Mouse (Mus musculus) spleen, postnatal 10 days (tissue): ENCODE measurements around the gene Pxdn.

ENCODE experiments used
- DNase-seq, 2 experiments: peaks; one replicate each; pipeline ENCODE4 v3.0.0; 2021 to 2022; ENCODE audit warnings: low spot score in 2 of 2

Gene Pxdn

GRCm38 (mm10) chr12:29952102-29952501 lies 14.7 kb downstream of the Pxdn start:
- no peak for DNase-seq

- DNase-seq, result no peak
These were observed 16.6 kb downstream of the Pxdn start for GRCm38 (mm10) chr12:29953999-29954398.

GRCm38 (mm10) chr12:29954464-29954863 lies 17.1 kb downstream of the Pxdn start:
- DNase-seq, result no peak

- no peak for DNase-seq
These were observed 19.6 kb downstream of the Pxdn start for GRCm38 (mm10) chr12:29956969-29957368.

GRCm38 (mm10) chr12:29958637-29959036 lies 21.2 kb downstream of the Pxdn start:
- DNase-seq, result no peak

- DNase-seq, result no peak
These were observed 23.6 kb downstream of the Pxdn start for GRCm38 (mm10) chr12:29961041-29961440.

- DNase-seq, result no peak
These were observed 27.6 kb downstream of the Pxdn start for GRCm38 (mm10) chr12:29965016-29965415.

GRCm38 (mm10) chr12:29971795-29972464 lies 34.5 kb downstream of the Pxdn start:
- no peak for DNase-seq

- no peak for DNase-seq
These were observed 35.1 kb downstream of the Pxdn start for GRCm38 (mm10) chr12:29972533-29972932.

GRCm38 (mm10) chr12:29980076-29980475 lies 42.7 kb downstream of the Pxdn start:
- no peak for DNase-seq

- DNase-seq, result no peak
These were observed 44.4 kb downstream of the Pxdn start for GRCm38 (mm10) chr12:29981722-29982293.

- no peak for DNase-seq
These were observed 45.8 kb downstream of the Pxdn start for GRCm38 (mm10) chr12:29983190-29983589.

- no peak for DNase-seq
These were observed 47.7 kb downstream of the Pxdn start for GRCm38 (mm10) chr12:29985126-29985525.

GRCm38 (mm10) chr12:29986241-29986640 lies 48.8 kb downstream of the Pxdn start:
- no peak for DNase-seq

- DNase-seq, result no peak
These were observed 61.5 kb downstream of the Pxdn start for GRCm38 (mm10) chr12:29998895-29999294.

GRCm38 (mm10) chr12:30001951-30002350 lies 64.5 kb downstream of the Pxdn start:
- DNase-seq, result no peak

GRCm38 (mm10) chr12:30003680-30004364 lies 66.4 kb downstream of the Pxdn start:
- no peak for DNase-seq

GRCm38 (mm10) chr12:30004365-30004723 lies 66.9 kb downstream of the Pxdn start:
- DNase-seq, result no peak

GRCm38 (mm10) chr12:30006586-30006985 lies 69.2 kb downstream of the Pxdn start:
- no peak for DNase-seq

- DNase-seq, result no peak
These were observed 71.3 kb downstream of the Pxdn start for GRCm38 (mm10) chr12:30008741-30009140.

GRCm38 (mm10) chr12:30015501-30015900 lies 78.1 kb downstream of the Pxdn start:
- no peak for DNase-seq

GRCm38 (mm10) chr12:30017131-30017530 lies 79.7 kb downstream of the Pxdn start:
- no peak for DNase-seq

GRCm38 (mm10) chr12:30020447-30020846 lies 83.0 kb downstream of the Pxdn start:
- DNase-seq, result no peak
